Mouse (Mus musculus) cerebellum, adult 2 months (tissue): Measurements from ENCODE around the gene Smco1.

Experiments used
- CTCF ChIP-seq: fragments of 200-500 bp; IDR thresholded peaks from 2 replicates; pipeline ENCODE4 v1.5.1; 2011; ENCODE audit warnings: low read depth, mild to moderate bottlenecking, control low read depth, low read length, moderate library complexity, borderline replicate concordance; ENCODE audit not compliant: insufficient read depth
- POLR2A ChIP-seq: fragments of 200-500 bp; IDR thresholded peaks from 2 replicates; pipeline ENCODE4 v1.6.1; 2011; ENCODE audit warnings: low read length, control low read depth, borderline replicate concordance; ENCODE audit not compliant: insufficient read depth

GRCm38 (mm10) chr16:32280211-32280610 lies 8.9 kb downstream of the Smco1 start:
- no peak for TF ChIP-seq POLR2A
- no peak for TF ChIP-seq CTCF
